In the genomic region with DNA sequence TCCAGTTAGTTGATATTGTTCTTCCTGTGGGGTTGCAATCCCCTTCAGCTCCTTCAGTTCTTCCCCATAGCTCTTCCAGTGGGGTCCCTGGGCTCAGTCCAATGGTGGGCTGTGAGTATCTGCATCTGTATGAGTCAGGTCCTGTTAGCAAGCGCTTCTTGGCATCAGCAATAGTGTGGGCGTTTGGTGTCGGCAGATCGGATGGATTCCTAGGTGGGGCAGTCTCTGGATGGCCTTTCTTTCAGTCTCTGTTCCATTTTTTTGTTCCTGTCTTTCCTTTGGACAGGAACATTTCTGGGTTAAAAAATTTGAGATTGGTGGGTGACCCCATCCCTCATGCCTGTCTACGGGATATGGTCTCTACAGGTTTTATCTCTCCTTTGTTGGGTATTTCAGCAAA, we compare ENCODE assay signal across 15 mouse cellular contexts.
"Had no signal": no experiment of that assay in that cellular context is flagged by ENCODE, and none has a peak within 500 bp of the region (broad histone marks: within the 10 kb centered on the region; RNA-seq: fewer than 3 reads in every experiment).

No protein-coding gene starts in this region.

- H3K4me2 ChIP-seq: neural tube, embryonic 15.5 days; stomach, embryonic 15.5 days had no signal

- H3K9ac ChIP-seq: neural tube, embryonic 15.5 days; stomach, embryonic 15.5 days had no signal

- H3K9me3 ChIP-seq: neural tube, embryonic 15.5 days; stomach, embryonic 15.5 days had no signal

- DNase-seq: retina, postnatal 1 day; right cerebral cortex, adult 18-20 months; right cerebral cortex, postnatal 14 days; right cerebral cortex, postnatal 25 days; right cerebral cortex, postnatal 4 days; spleen, adult 18-20 months; thymus, adult 18-20 months; thymus, adult 2 months; thymus, postnatal 14 days; thymus, postnatal 25 days; thymus, postnatal 36 days; thymus, postnatal 4 days had no signal

- H3K27ac ChIP-seq: neural tube, embryonic 15.5 days; stomach, embryonic 15.5 days; stomach, postnatal 0 days had no signal

- H3K27me3 ChIP-seq: neural tube, embryonic 15.5 days; stomach, embryonic 15.5 days had no signal

- H3K4me1 ChIP-seq: neural tube, embryonic 15.5 days; stomach, embryonic 15.5 days had no signal

- H3K36me3 ChIP-seq: neural tube, embryonic 15.5 days; stomach, embryonic 15.5 days had no signal

- H3K4me3 ChIP-seq: neural tube, embryonic 15.5 days; stomach, embryonic 15.5 days had no signal
